Mouse (Mus musculus) inflammation-experienced regulatory T-cells, adult 16 weeks (primary cell): ENCODE results near the gene Slc25a11. TPM values are rescaled to one million over a fixed set of nuclear protein-coding genes. Genes with fewer than 3 reads are reported as not detected.

Experiments
- polyA plus RNA-seq: library from polyadenylated mRNA; unstranded; fragments of 100-300 nt; shearing (Covaris generic); gene quantifications from one replicate; pipeline ENCODE4 v1.2.1, GENCODE M21; 2017

Gene Slc25a11
- 190 TPM for polyA plus RNA-seq

GRCm38 (mm10) chr11:70646691-70647650, at the start of gene Slc25a11, which contains the start of gene Rnf167:
TSS of gene Slc25a11 (minus strand) at chr11:70647479.
TSS of gene Rnf167 (plus strand) at chr11:70647235.

GRCm38 (mm10) chr11:70687601-70688199, 40.4 kb upstream of the Slc25a11 start, which contains the start of gene Camta2:
TSS of gene Camta2 (minus strand) at chr11:70688105.

GRCm38 (mm10) chr11:70668771-70669505, 21.7 kb upstream of the Slc25a11 start, which contains the start of gene Spag7:
TSS of gene Spag7 (minus strand) at chr11:70669416.

GRCm38 (mm10) chr11:70656964-70657363, 9.7 kb upstream of the Slc25a11 start, which contains the start of gene Eno3:
TSS of gene Eno3 (plus strand) at chr11:70657202.

GRCm38 (mm10) chr11:70654198-70654922, 7.1 kb upstream of the Slc25a11 start, which contains the start of gene Pfn1:
TSS of gene Pfn1 (minus strand) at chr11:70654644.

GRCm38 (mm10) chr11:70638714-70639278, 8.5 kb downstream of the Slc25a11 start, which contains the start of gene Gp1ba:
TSS of gene Gp1ba (plus strand) at chr11:70639122.

GRCm38 (mm10) chr11:70619101-70619500, 28.2 kb downstream of the Slc25a11 start, which contains the start of gene Chrne:
TSS of gene Chrne (minus strand) at chr11:70619216.

GRCm38 (mm10) chr11:70615516-70616093, 31.7 kb downstream of the Slc25a11 start, which contains the start of gene 4930544D05Rik:
TSS of gene 4930544D05Rik (plus strand) at chr11:70615848.

Other genes starting within 250 kb of the Slc25a11 start
- 11.3 TPM for gene Pelp1, start 237.4 kb downstream of the Slc25a11 start, polyA plus RNA-seq
- 168 TPM for gene Arrb2, start 214.8 kb downstream of the Slc25a11 start, polyA plus RNA-seq
- 81.3 TPM for gene Med11, start 195.6 kb downstream of the Slc25a11 start, polyA plus RNA-seq
- 0.60 TPM for gene Zmynd15, start 188.0 kb downstream of the Slc25a11 start, polyA plus RNA-seq
- 0.43 TPM for gene Cxcl16, start 187.5 kb downstream of the Slc25a11 start, polyA plus RNA-seq
- 2.6 TPM for gene Tm4sf5, start 142.2 kb downstream of the Slc25a11 start, polyA plus RNA-seq
- not detected for gene Vmo1, start 132.9 kb downstream of the Slc25a11 start, polyA plus RNA-seq
- gene Gltpd2, start 128.3 kb downstream of the Slc25a11 start, polyA plus RNA-seq = not detected
- gene Psmb6, start 122.1 kb downstream of the Slc25a11 start, polyA plus RNA-seq = 402 TPM
- gene Gm40193, start 114.5 kb downstream of the Slc25a11 start, polyA plus RNA-seq = not detected
- gene Pld2, start 107.4 kb downstream of the Slc25a11 start, polyA plus RNA-seq = 7.0 TPM
- 9.0 TPM for gene Mink1, start 84.6 kb downstream of the Slc25a11 start, polyA plus RNA-seq
- 0.52 TPM for gene 4930544D05Rik, start 31.6 kb downstream of the Slc25a11 start, polyA plus RNA-seq
- gene Chrne, start 28.3 kb downstream of the Slc25a11 start, polyA plus RNA-seq = 0.65 TPM
- gene Gp1ba, start 8.4 kb downstream of the Slc25a11 start, polyA plus RNA-seq = 0.21 TPM
- gene Rnf167, start 244 bp downstream of the Slc25a11 start, polyA plus RNA-seq = 466 TPM
- gene Pfn1, start 7.2 kb upstream of the Slc25a11 start, polyA plus RNA-seq = 4,689 TPM
- gene Eno3, start 9.7 kb upstream of the Slc25a11 start, polyA plus RNA-seq = 20.6 TPM
- 87.0 TPM for gene Spag7, start 21.9 kb upstream of the Slc25a11 start, polyA plus RNA-seq
- 64.2 TPM for gene Camta2, start 40.6 kb upstream of the Slc25a11 start, polyA plus RNA-seq
- 0.37 TPM for gene Inca1, start 52.7 kb upstream of the Slc25a11 start, polyA plus RNA-seq
- 0.59 TPM for gene Kif1c, start 53.1 kb upstream of the Slc25a11 start, polyA plus RNA-seq
- gene Zfp3, start 116.7 kb upstream of the Slc25a11 start, polyA plus RNA-seq = 7.7 TPM
- gene Scimp, start 165.1 kb upstream of the Slc25a11 start, polyA plus RNA-seq = 0.94 TPM
- 14.9 TPM for gene Rabep1, start 197.3 kb upstream of the Slc25a11 start, polyA plus RNA-seq